Mouse (Mus musculus) embryonic fibroblast, embryonic 13.5 days (primary cell): ENCODE data around the gene Gm21985.

Experiments used
- CTCF ChIP-seq: IDR thresholded peaks from 2 replicates; pipeline ENCODE4 v1.5.1; 2011; ENCODE audit warnings: mild to moderate bottlenecking, control low read depth, low read length, moderate library complexity, borderline replicate concordance; ENCODE audit not compliant: insufficient read depth
- POLR2A ChIP-seq: IDR thresholded peaks from 2 replicates; pipeline ENCODE4 v1.6.1; 2011; ENCODE audit warnings: low read depth, mild to moderate bottlenecking, control low read depth, low read length, moderate library complexity

GRCm38 (mm10) chr2:112393958-112394357 is 127.8 kb downstream of the Gm21985 start:
- no peak for TF ChIP-seq CTCF
- TF ChIP-seq POLR2A, result no peak
